Mouse (Mus musculus): ENCODE results near the gene 1700102P08Rik. TPM values are rescaled to one million over a fixed set of nuclear protein-coding genes. Genes with fewer than 3 reads are reported as not detected.

1700102P08Rik gene
- total RNA-seq, 1 experiment from 2014 or later: 3.0 TPM

GRCm38 (mm10) chr9:108403081-108403480 is 10.5 kb downstream of the 1700102P08Rik start:
- ATAC-seq (ENCODE audit: extremely low read depth, insufficient number of reproducible peaks, low FRiP score, poor library complexity, severe bottlenecking): no peak

DNA sequence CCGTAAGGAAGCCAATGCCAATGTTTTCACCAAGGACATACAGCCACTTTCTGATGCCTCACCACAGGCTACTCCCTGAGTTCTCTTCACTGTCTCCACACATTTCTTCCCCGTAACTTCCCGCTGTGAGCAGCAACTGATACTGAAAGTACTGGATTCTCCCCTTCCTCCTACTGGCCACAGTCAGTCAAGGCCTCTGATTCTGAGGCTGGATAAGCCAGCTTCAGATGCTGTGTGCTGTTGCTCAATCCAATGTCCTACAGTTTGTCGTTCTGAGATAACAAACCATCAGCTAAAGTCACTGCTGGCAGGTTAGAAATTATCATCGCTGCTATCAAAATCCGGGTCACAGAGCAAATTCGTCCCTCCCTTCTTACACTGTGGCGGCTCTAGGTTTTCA is 11.8 kb downstream of the 1700102P08Rik start:
- ATAC-seq (ENCODE audit: extremely low read depth, insufficient number of reproducible peaks, low FRiP score, poor library complexity, severe bottlenecking): no peak

- ATAC-seq (ENCODE audit: extremely low read depth, insufficient number of reproducible peaks, low FRiP score, poor library complexity, severe bottlenecking): no peak
Measured at GRCm38 (mm10) chr9:108409535-108409934, 16.9 kb downstream of the 1700102P08Rik start.

- no peak for ATAC-seq (ENCODE audit: extremely low read depth, insufficient number of reproducible peaks, low FRiP score, poor library complexity, severe bottlenecking)
Measured at GRCm38 (mm10) chr9:108411381-108411942, 18.9 kb downstream of the 1700102P08Rik start.

GRCm38 (mm10) chr9:108412221-108412620 is 19.6 kb downstream of the 1700102P08Rik start:
- no peak for ATAC-seq (ENCODE audit: extremely low read depth, insufficient number of reproducible peaks, low FRiP score, poor library complexity, severe bottlenecking)

- no peak for ATAC-seq (ENCODE audit: extremely low read depth, insufficient number of reproducible peaks, low FRiP score, poor library complexity, severe bottlenecking)
Measured at GRCm38 (mm10) chr9:108428384-108428783, 35.8 kb downstream of the 1700102P08Rik start, which contains the start of gene Ccdc36. TSS of gene Ccdc36 (minus strand) at chr9:108428484.

- ATAC-seq (ENCODE audit: extremely low read depth, insufficient number of reproducible peaks, low FRiP score, poor library complexity, severe bottlenecking): no peak
Measured at GRCm38 (mm10) chr9:108431431-108432067, 38.9 kb downstream of the 1700102P08Rik start.

GRCm38 (mm10) chr9:108436182-108436581 is 43.6 kb downstream of the 1700102P08Rik start, which contains the start of gene BC048562:
TSS of gene BC048562 (plus strand) at chr9:108436482.
- ATAC-seq (ENCODE audit: extremely low read depth, insufficient number of reproducible peaks, low FRiP score, poor library complexity, severe bottlenecking): no peak

- ATAC-seq (ENCODE audit: extremely low read depth, insufficient number of reproducible peaks, low FRiP score, poor library complexity, severe bottlenecking): no peak
Measured at GRCm38 (mm10) chr9:108439176-108439575, 46.6 kb downstream of the 1700102P08Rik start.

GRCm38 (mm10) chr9:108440485-108440884 is 47.9 kb downstream of the 1700102P08Rik start:
- no peak for ATAC-seq (ENCODE audit: extremely low read depth, insufficient number of reproducible peaks, low FRiP score, poor library complexity, severe bottlenecking)

DNA sequence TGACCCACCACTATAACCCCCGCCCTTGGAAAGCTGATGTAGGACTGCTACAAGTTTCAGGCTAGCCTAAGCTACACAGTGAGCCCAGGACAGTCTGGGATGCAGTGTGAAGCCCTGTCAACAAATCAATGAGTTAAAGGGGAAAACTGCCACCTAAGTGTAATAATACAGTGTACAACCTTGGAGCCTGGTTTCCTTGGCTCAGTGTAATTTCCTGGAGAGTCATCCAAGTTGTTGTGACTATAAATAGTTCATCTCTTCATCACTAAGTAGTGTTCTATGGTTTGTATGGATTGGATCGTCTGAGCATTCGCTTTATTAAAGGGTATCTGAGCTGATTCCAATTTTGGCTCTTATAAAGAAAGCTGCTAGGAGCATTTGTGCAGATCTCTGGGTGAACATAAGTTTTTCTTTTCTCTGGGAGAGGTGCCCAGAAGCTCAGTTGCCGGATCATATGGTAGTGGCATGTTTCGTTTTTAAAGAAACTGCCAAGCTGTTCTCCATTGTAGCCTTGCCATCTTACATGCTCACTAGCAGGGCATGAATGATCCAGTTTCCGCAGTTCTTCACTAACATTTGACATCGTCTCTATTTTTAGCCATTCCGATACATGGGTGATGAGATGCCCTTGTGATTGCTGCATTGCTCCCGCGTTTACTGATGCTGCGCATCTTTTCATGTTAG is 48.8 kb downstream of the 1700102P08Rik start:
- ATAC-seq (ENCODE audit: extremely low read depth, insufficient number of reproducible peaks, low FRiP score, poor library complexity, severe bottlenecking): no peak

DNA sequence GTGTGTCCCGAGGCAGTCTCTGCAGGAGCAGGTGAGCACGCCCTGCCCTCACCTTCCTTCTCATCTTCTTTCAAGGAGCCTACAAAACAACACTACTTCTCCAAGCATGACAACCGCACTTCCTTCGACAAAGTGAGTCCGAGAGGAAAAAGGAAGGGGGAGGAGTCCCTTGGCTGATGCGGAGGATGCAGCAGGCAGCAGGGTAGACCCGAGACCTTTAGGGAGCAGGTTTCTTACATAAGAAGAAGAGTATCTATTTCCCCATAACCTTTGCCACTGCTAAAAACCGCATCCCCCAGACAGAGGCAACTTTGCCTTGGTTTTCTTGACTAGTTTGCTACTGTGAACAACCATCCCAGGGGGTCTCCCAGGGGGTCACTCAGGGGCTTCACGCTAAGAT is 52.5 kb downstream of the 1700102P08Rik start:
- ATAC-seq (ENCODE audit: extremely low read depth, insufficient number of reproducible peaks, low FRiP score, poor library complexity, severe bottlenecking): no peak

DNA sequence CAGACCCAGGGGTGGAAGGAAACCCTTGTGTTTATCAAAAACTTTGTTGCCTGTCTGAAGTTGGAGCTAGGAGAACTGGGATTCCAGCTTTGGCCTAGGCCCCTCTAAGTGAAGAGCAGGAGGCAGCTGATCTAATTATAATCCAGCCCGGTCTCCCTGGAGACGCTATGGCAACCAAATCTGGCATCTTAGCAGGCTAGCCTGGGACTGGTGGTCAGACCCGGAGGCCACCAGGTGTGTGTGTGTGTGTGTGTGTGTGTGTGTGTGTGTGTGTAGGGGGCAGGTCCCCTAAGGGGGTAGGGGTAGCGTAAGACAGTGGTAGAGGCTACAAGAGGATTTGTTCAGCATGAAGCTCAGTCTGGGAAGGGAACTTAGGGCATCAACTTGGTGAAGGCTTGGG is 57.3 kb downstream of the 1700102P08Rik start:
- no peak for ATAC-seq (ENCODE audit: extremely low read depth, insufficient number of reproducible peaks, low FRiP score, poor library complexity, severe bottlenecking)

- ATAC-seq (ENCODE audit: extremely low read depth, insufficient number of reproducible peaks, low FRiP score, poor library complexity, severe bottlenecking): no peak
Measured at GRCm38 (mm10) chr9:108450292-108451169, 57.9 kb downstream of the 1700102P08Rik start.

DNA sequence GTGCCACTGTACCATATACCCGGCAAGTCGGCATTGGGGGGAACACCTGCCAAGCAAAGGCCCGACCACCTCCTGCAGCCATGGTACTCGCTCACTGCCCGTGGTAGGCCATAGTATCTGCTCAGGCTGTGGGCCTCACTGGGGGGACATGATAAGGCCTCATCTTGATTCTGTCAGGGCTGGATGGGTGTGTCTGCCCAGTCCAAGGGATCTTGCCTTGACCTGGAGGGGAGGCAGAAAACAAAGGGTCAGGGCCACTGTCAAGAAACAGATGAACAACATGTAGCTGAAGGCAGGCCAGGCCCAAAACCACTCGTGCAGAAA is 58.5 kb downstream of the 1700102P08Rik start:
- ATAC-seq (ENCODE audit: extremely low read depth, insufficient number of reproducible peaks, low FRiP score, poor library complexity, severe bottlenecking): no peak

- no peak for ATAC-seq (ENCODE audit: extremely low read depth, insufficient number of reproducible peaks, low FRiP score, poor library complexity, severe bottlenecking)
Measured at GRCm38 (mm10) chr9:108451519-108452160, 59.0 kb downstream of the 1700102P08Rik start.

DNA sequence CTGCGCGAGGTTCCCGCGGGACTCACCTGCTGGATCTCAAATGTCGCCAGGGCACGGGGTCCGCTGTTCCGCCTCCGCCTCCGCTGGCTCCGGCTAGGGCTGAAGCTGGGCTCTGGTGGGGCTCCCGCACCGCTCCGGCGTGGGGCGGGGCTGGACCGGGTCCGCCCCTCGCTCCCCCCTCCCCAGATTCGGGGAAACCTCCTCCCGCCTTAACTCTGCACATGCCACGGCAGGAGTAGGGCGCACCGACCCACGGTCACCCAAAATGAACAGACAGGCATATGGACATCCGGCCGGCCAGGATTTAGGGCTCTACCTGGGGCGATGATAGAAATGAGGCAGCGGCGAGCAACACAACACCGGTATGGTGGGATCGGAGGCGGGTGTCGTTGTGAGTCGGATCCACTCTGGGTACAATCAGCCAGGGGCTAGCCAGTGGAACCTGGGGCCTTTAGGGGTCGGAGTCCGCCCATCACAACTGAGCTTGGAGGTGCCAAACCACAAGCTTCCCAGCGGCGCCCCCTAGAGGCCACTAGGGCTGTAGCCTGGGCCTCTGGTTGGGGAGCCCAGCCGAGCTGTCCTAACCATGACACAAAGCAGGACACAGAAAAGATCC is 59.8 kb downstream of the 1700102P08Rik start:
- ATAC-seq (ENCODE audit: extremely low read depth, insufficient number of reproducible peaks, low FRiP score, poor library complexity, severe bottlenecking): peak; percentile 62

- ATAC-seq (ENCODE audit: extremely low read depth, insufficient number of reproducible peaks, low FRiP score, poor library complexity, severe bottlenecking): no peak
Measured at GRCm38 (mm10) chr9:108452911-108453310, 60.3 kb downstream of the 1700102P08Rik start.
